Mouse (Mus musculus) cerebellum, adult (tissue): ENCODE data around the gene Szt2.
A peak's percentile ranks its signal among the peaks of the same experiment; 100 is the strongest.

Experiments used
- ATAC-seq: cut with Nextera tagmentation; 2 replicates; pipeline ENCODE4 v1.9.2; 2017; ENCODE audit warnings: mild to moderate bottlenecking, moderate library complexity, mixed read lengths; ENCODE audit not compliant: insufficient number of reproducible peaks, low FRiP score, low TSS enrichment

Gene Szt2

DNA sequence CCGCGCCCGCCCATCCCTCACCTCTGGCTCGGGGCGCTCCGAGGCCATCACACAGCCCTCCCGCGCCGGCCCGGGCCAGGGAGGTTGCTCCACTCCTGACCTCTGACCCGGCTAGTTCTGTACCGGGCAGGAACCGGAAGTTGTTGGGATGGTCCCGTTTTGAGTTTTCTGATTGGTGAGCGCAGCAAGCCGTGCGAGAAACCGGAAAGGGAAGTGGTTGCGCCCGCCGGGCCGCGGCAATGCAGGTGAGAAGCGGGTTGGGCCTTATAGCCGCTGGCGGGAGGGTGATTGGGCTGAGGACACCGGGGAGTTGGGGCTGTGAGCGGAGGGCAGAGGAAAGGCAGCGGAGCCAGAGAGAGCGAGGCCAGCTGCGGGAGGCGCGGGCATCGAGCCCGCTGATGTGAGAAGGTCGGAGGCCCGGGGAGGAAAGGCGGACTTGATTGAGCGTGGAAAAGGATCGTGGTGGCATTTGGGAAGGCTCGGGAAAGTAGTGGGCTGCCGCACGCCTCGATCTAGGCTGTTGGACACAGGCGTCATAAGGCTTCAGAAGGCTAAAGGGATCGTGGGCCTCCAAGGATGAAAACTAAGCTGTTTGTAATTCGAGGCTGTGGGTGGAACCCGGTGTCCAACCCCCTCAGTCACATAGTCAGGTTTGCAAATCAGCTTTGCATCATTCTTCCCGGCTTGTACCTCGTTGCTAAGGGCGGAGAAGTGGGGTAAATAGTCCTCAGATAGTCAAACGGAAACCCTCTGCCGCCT is at the start of gene Szt2, which contains the start of gene Med8:
Gene Szt2, minus strand, starts transcription at position 132 of the 759 bp plus-strand sequence.
Gene Med8, plus strand, starts transcription at position 196 of the 759 bp plus-strand sequence.
- peak; percentile 96 for ATAC-seq

DNA sequence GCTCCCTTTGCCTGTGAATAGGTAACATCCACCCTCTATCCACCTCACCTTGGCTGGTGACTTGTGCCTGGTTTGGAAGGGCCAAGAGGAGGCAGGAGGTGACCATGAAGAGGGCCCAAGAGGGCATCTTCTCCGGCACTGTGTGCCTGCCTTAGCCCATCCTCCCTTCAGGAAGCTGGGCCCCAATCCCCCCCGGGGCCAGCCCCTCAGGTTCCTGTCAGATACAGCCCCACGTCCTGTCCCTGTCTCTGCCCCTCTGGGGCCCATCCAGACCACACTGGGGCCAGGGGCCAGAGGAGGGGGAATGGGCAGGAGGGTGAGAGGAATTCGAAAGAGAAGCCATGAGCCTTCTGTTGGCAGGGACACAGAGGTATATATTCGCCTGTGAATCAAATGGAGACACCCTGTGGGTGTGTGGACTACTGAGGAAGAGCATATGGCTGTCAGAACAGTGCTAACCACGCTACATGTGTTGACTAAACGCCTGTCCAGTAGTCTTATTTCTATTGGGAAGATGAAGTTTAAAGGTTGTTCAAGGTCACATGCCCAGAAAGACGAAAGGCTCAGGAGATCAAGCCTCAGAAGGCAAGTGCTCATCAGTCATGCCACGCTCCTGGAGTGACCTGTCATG is 48.4 kb upstream of the Szt2 start, which contains the start of gene Mpl:
Gene Mpl, minus strand, starts transcription at position 169 of the 631 bp plus-strand sequence.
- no peak for ATAC-seq

GRCm38 (mm10) chr4:118446415-118447153 is 37.5 kb upstream of the Szt2 start:
- ATAC-seq: no peak

DNA sequence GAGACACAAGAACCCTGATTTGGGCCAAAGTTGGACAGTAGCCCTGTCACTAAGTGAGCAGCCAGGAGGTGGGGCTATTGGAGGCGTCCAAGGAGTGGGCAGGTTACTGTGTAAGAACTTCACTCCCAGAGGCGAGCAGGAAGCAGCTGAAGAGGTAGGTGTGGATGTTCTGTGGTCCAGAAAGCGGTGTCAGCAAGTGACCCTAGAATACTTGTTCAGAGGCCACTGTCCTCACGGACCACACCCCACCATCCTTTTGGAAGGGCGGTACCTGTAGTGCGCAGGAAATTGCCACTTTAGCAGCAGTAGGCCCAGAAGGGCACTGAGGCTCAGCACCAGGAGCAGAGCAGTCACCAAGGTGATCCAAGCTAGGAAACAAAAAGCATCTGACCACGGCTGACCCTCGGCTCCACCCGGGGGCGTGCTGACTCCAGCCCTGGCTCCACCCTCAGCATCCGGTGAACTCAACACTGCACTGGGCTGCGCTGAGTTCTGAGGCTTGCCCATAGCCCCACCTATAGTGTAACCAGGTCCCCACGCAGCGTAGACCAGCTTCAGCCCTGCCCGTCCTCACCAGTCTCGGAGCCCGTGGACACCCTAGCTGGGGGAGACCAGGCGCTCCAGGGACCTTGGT is 36.8 kb upstream of the Szt2 start:
- no peak for ATAC-seq

GRCm38 (mm10) chr4:118445088-118445487 is 36.0 kb upstream of the Szt2 start:
- no peak for ATAC-seq

GRCm38 (mm10) chr4:118437829-118438253 is 28.8 kb upstream of the Szt2 start:
- ATAC-seq: no peak

DNA sequence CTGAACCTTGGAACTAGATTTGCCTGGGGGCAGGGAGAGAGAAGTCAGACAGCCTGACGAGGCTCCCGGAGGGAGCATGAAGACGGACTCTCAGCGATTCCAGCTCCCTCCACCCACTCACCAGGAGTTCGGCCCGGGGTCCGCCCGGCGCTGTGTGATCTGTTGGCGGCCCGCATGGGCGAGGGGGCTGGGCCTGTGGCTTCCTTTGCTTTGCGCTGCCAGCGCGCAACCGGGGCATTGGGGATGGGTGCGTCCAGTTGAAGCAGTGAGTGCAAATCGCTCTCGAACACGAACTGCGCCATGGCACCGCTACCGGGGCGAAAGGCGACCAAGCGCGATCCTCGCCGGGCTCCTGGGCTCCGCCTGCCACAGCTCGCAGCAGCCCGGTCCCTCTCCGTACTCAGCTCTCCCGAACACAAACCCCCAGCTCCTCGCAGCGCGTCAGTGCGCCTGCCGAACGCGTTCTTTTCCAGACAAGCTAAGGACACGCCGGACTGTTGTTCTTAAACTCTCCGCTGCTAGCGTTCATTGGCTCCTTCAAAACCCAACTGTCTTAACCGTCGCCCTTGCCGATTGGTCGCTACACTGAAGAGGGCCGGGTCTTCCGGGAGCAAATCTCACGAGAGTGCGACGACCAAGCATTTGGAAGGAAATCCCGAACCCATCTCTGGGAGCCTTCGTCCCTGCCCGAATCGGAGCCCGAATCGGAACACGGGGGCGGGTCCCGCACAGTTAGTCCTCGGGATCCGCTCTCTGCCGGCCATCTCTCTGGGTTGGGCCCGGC is 27.9 kb upstream of the Szt2 start, which contains the start of gene Cdc20:
Gene Cdc20, minus strand, starts transcription at position 533 of the 784 bp plus-strand sequence.
- peak; percentile 95 for ATAC-seq

- no peak for ATAC-seq
These were observed 23.3 kb upstream of the Szt2 start for GRCm38 (mm10) chr4:118432332-118432731.

DNA sequence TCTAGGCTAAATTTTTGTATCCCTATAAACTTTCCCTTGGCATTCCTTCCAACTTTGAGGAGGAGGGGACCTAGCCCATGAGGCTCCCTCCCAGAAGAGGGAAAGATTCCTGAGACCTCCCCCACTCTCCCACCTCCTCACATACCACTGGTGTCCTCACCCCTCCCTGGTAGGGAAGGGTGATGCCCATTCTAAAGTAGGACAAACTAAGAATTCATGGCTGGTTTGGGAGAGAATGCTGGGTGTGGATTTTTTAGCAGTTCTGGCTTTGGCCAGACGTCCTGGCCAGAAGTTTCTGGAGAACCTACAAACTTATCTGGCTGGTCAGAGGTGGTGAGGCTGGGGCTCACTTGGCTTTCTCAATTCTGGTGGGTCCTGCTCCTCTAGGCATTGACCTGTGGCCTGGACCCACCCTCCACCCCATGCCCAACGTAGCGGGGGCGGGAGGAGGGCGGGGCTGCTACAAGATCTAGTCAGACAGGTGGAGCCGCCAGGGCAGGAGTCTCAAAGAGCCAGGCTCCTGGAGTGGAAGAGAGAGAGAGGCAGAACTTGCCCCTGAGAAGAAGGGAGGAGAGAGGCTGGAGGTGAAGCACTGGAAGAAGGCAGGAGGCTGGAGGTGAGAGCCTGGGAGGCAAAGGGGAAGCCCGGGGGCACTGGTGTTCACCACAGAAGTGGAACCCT is 20.3 kb upstream of the Szt2 start:
- no peak for ATAC-seq

DNA sequence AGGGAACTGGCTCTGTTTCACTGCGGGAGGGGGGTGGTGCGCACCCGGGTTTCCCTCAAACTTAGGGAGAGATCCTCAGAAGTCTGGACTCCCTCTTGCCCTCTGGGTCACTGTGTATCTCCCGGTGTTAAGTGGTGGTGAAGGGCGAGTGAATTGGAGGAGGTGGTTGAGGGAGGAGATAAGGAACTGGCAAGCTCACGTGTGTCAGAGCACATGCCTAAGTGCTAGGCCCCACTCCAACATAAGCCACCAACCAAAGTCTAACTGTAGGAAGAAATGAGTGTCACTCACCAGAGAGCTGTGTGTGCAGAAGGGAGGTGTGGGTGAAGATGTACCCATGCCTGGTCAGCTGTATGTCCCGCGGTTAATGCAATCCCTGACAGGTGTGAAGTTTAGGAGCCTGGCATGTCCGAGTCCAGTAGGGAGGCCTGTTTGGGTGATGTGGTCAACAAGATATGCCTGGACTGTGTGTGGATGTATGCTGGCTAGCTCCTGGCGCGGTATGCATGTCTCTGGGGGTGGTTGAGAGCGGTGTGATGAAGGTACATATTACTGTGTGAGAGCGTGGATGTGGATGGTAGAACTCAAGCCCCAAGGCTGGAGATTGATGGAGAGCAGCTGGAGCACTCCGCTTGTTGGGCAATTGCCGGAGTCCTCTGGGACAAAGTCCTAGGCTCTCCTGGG is 19.6 kb upstream of the Szt2 start:
- ATAC-seq: peak; percentile 16; the same call in 1 of the 2 replicates

DNA sequence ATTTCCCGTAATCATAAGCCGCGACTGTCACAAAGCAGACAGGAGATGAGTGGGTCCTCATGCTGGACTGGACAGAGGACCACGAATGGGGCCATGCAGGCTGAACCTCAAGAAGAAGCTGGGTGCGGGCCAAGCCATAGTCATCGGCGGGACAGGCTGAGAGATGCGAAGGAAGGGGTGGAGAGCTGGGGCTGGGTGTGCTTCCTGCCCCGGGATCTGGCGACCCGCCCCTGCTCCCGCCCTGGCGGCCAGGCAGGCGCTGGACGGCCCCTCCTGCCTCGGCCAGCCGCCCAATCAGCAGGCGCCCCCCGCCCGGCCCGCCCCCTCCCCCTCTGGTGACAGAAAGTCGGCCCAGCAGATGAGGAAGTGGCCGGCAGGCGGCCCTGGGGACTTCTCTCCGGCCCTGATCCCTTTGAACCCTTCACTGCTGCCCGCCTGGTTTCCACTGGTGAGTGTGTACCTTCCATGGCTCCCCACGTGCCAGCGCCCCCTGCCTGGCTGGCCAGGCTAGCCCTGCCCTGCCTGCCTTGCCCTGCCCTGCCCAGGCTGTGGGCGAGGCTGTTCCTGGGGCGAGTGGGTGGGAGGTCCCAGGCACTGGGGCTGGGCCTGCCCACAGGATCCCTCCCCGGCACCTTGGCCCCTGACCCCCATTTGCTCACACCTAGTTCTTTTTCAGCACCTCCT is 18.8 kb upstream of the Szt2 start, which contains the start of gene Elovl1:
Gene Elovl1, plus strand, starts transcription at position 326 of the 684 bp plus-strand sequence.
- ATAC-seq: peak; percentile 45

GRCm38 (mm10) chr4:118427415-118427767 is 18.3 kb upstream of the Szt2 start:
- ATAC-seq: no peak

GRCm38 (mm10) chr4:118425374-118425773 is 16.3 kb upstream of the Szt2 start:
- ATAC-seq: no peak

DNA sequence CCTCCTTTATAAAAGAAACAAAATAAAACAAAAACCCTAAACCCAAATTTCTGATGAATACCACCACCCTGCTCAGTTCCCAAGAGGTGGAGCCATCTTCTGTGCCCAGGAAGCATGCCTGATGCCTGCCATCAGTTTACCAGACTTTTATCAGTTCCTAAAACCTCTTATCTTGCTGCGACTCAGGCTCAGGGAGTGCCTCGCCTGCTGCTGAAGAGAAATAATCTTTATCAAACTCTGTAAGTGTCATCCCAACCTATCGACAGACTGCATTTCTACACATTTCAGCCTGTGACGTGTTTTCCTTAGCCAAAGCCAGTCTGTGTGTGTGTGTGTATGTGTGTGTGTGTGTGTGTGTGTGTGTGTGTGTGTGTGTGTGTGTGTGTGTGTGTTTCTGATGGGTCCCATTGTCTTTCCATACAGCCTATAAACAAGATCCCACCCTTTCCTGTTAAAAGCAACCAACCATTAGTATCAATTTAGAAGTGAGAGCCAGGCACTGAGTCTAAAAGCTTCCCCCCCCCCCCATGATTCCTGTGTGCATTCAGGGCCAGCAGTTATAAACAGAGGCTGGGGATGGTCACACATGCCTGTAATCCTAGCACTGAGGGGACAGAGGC is 15.6 kb upstream of the Szt2 start:
- ATAC-seq: no peak

- no peak for ATAC-seq
These were observed 12.3 kb upstream of the Szt2 start for GRCm38 (mm10) chr4:118421384-118421783.

DNA sequence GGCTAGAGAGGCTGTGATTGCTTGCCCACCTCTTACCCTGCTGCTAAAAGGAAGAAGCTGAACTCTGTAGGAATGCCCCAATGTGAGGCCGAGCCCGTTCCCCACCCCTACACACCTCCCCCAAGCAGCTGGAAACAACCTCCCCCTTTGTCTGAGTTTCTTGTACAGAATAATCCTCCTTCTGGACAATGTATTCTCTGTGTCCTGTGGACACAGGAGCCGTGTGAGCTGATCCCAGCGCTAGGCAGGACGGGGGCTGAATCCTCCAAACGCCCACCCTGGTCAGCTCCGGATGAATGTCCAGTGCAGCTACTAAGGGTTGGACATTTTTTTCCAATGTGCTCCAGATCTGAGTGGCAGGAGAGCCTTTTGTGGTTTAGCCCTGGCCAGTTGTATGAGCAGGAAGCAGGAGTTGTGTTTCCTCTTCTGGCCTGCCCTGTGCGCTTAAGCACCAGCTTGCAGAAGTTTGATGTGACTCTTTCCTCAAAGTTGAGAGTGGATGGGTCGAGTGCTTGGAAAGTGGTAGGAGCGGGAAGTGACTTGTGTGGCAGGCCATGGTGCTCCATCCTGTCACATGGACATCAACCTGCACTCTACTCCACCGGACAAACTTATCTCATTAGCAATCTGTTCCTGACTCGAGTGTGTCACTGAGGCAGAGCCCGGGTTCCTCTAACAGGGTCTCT is 8.2 kb upstream of the Szt2 start:
- no peak for ATAC-seq

DNA sequence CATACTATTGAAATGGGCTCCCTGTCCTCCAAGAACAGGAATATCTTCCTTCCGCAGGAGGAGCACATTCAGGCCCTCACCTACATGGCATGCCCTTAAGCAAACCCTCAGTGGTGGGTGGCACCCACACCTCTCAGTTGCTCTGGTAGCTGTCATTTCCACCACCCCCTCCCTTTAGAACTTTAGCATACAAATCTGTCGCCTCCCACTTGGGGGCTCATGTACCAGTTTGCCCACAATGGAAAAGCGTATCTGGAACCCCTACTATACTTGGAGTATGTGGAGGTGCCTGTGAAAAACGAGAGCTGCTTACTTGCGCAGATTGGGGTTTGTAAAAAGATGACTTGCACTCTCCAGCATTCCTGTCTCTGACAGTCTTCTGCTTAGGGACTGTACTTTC is 7.3 kb upstream of the Szt2 start:
- ATAC-seq: no peak
